ENCODE assay signal across 26 mouse cellular contexts in the genomic region with DNA sequence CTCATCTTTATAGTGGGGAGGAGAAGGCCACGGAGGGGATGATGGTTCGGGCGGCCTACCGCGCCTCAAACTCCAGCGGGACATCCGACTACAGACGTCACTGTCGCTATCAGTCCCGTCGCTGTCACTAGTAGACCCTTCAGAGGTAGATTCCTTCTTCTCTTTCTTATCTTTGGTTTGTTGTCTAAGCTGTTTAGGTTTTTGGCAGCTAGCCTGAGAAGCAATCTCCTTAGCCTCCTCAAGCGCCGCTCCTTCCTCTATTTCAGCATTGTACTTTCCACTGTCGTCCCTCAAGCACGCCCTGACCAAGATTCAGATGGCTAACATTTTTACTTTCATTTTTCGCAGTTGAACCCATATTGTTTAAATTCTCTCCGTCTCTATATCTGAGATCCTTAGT.
"Had no signal": no experiment of that assay in that cellular context is flagged by ENCODE, and none has a peak within 500 bp of the region (broad histone marks: within the 10 kb centered on the region; RNA-seq: fewer than 3 reads in every experiment).

No protein-coding gene starts in this region.

- H3K27ac ChIP-seq: gastrocnemius, adult 2 months; heart, adult 2 months; heart, embryonic 10.5 days; hindbrain, embryonic 10.5 days; hindbrain, embryonic 12.5 days; hindbrain, embryonic 14.5 days; intestine, embryonic 15.5 days; layer of hippocampus, adult 2 months; left cerebral cortex, adult 2 months; limb, embryonic 10.5 days; limb, embryonic 12.5 days; liver, embryonic 13.5 days had no signal

- H3K9me3 ChIP-seq: heart, embryonic 10.5 days; hindbrain, embryonic 10.5 days; hindbrain, embryonic 12.5 days; intestine, embryonic 15.5 days; limb, embryonic 10.5 days; limb, embryonic 12.5 days; liver, embryonic 13.5 days had no signal

- H3K9ac ChIP-seq: heart, embryonic 12.5 days; hindbrain, embryonic 12.5 days; hindbrain, embryonic 14.5 days; intestine, embryonic 15.5 days; limb, embryonic 12.5 days; liver, embryonic 13.5 days had no signal

- ATAC-seq: hindbrain, embryonic 16.5 days; inflammation-experienced regulatory T-cells, adult 6 months; intestine, embryonic 15.5 days; intestine, postnatal 0 days had no signal

- H3K27me3 ChIP-seq: heart, embryonic 12.5 days; hindbrain, embryonic 12.5 days; intestine, embryonic 15.5 days; limb, embryonic 12.5 days; liver, embryonic 13.5 days had no signal

- H3K36me3 ChIP-seq: heart, embryonic 10.5 days; heart, embryonic 12.5 days; hindbrain, embryonic 10.5 days; hindbrain, embryonic 12.5 days; intestine, embryonic 15.5 days; limb, embryonic 10.5 days; limb, embryonic 12.5 days; liver, embryonic 13.5 days had no signal

- H3K4me3 ChIP-seq: gastrocnemius, adult 2 months; heart, adult 2 months; heart, embryonic 10.5 days; heart, embryonic 12.5 days; hindbrain, embryonic 10.5 days; hindbrain, embryonic 12.5 days; intestine, embryonic 15.5 days; layer of hippocampus, adult 2 months; left cerebral cortex, adult 2 months; limb, embryonic 10.5 days; limb, embryonic 12.5 days; liver, embryonic 13.5 days had no signal

- H3K4me2 ChIP-seq: heart, embryonic 12.5 days; hindbrain, embryonic 12.5 days; hindbrain, embryonic 14.5 days; intestine, embryonic 15.5 days; limb, embryonic 12.5 days; liver, embryonic 11.5 days; liver, embryonic 13.5 days had no signal

- H3K4me1 ChIP-seq: heart, embryonic 10.5 days; hindbrain, embryonic 10.5 days; hindbrain, embryonic 12.5 days; intestine, embryonic 15.5 days had no signal

- DNase-seq: gastrocnemius, adult 2 months; gastrocnemius, postnatal 10 days; gastrocnemius, postnatal 25 days; heart, adult 2 months; heart, postnatal 10 days; heart, postnatal 4 days; kidney, adult 18-20 months; kidney, adult 8-10 months; kidney, postnatal 10 days; kidney, postnatal 4 days; liver; liver, embryonic 13.5 days had no signal
